Mouse (Mus musculus) ZHBTc4 (cell line): ENCODE results near the gene Sik3.

Experiments used
- DNase-seq: peaks from one replicate; pipeline ENCODE4 v3.0.0-alpha.2; 2011; ENCODE audit warnings: low read depth, low spot score

Gene Sik3

GRCm38 (mm10) chr9:46015831-46016230, 3.2 kb downstream of the Sik3 start:
- DNase-seq = no peak

- DNase-seq = no peak
These were observed 3.8 kb downstream of the Sik3 start for GRCm38 (mm10) chr9:46016417-46016816.

- DNase-seq = no peak
These were observed 5.7 kb downstream of the Sik3 start for GRCm38 (mm10) chr9:46018316-46018715.

GRCm38 (mm10) chr9:46019975-46020374, 7.4 kb downstream of the Sik3 start:
- DNase-seq = no peak

- DNase-seq = no peak
These were observed 11.0 kb downstream of the Sik3 start for GRCm38 (mm10) chr9:46023591-46023990.

GRCm38 (mm10) chr9:46026058-46026849, 13.6 kb downstream of the Sik3 start:
- no peak for DNase-seq

GRCm38 (mm10) chr9:46027994-46028393, 15.4 kb downstream of the Sik3 start:
- peak; percentile 48 for DNase-seq

GRCm38 (mm10) chr9:46029534-46029933, 16.9 kb downstream of the Sik3 start:
- DNase-seq = peak; percentile 81

GRCm38 (mm10) chr9:46030184-46030583, 17.6 kb downstream of the Sik3 start:
- DNase-seq = peak; percentile 65

GRCm38 (mm10) chr9:46030968-46031367, 18.3 kb downstream of the Sik3 start:
- DNase-seq = peak; percentile 52

- no peak for DNase-seq
These were observed 19.6 kb downstream of the Sik3 start for GRCm38 (mm10) chr9:46032190-46032589.

- DNase-seq = no peak
These were observed 20.4 kb downstream of the Sik3 start for GRCm38 (mm10) chr9:46033058-46033457.

GRCm38 (mm10) chr9:46033862-46034261, 21.2 kb downstream of the Sik3 start:
- DNase-seq = no peak

GRCm38 (mm10) chr9:46035290-46035871, 22.8 kb downstream of the Sik3 start:
- peak; percentile 79 for DNase-seq

- no peak for DNase-seq
These were observed 24.3 kb downstream of the Sik3 start for GRCm38 (mm10) chr9:46036881-46037280.

GRCm38 (mm10) chr9:46038786-46039185, 26.2 kb downstream of the Sik3 start:
- DNase-seq = peak; percentile 83

- DNase-seq = no peak
These were observed 28.6 kb downstream of the Sik3 start for GRCm38 (mm10) chr9:46041186-46041585.

- no peak for DNase-seq
These were observed 29.8 kb downstream of the Sik3 start for GRCm38 (mm10) chr9:46042387-46042786.

GRCm38 (mm10) chr9:46043626-46044025, 31.0 kb downstream of the Sik3 start:
- no peak for DNase-seq

- DNase-seq = no peak
These were observed 34.3 kb downstream of the Sik3 start for GRCm38 (mm10) chr9:46046724-46047517.

GRCm38 (mm10) chr9:46049525-46049924, 36.9 kb downstream of the Sik3 start:
- DNase-seq = no peak

- DNase-seq = no peak
These were observed 37.6 kb downstream of the Sik3 start for GRCm38 (mm10) chr9:46050203-46050602.
